Mouse (Mus musculus): ENCODE data around the gene Pold2.

GRCm38 (mm10) chr11:5827931-5828330 is 50.2 kb downstream of the Pold2 start:
- TF ChIP-seq EP300 (IDR thresholded peaks at IDR 0.05; ENCODE audit: low read length) (no peak), CHD1 (IDR thresholded peaks at IDR 0.05; ENCODE audit: low read depth, low read length) (no peak), MAFK (IDR thresholded peaks at IDR 0.05; ENCODE audit: insufficient replicate concordance, low read length) (no peak), MEF2A (IDR thresholded peaks at IDR 0.05; ENCODE audit: borderline replicate concordance, low read depth, low read length) (no peak), CTCF (conservative IDR thresholded peaks at IDR 0.05 in 1 of 2, IDR thresholded peaks at IDR 0.05 in 1 of 2; ENCODE audit: low read depth in 2 of 2, low read length in 2 of 2) (no peak), POLR2A (IDR thresholded peaks at IDR 0.05; ENCODE audit: low read depth, low read length) (no peak), RCOR1 (conservative IDR thresholded peaks at IDR 0.05; ENCODE audit: low read depth, low read length) (no peak), ZC3H11A (IDR thresholded peaks at IDR 0.05; ENCODE audit: low read depth, low read length) (no peak), TCF12 (IDR thresholded peaks at IDR 0.05; ENCODE audit: low read depth, low read length) (no peak), MAX (IDR thresholded peaks at IDR 0.05; ENCODE audit: low read length) (no peak), SMC3 (IDR thresholded peaks at IDR 0.05; ENCODE audit: low read depth, low read length) (no peak)
